Mouse (Mus musculus) CH12.LX (cell line): ENCODE data around the gene Gm20388. TPM values are rescaled to one million over a fixed set of nuclear protein-coding genes. Genes with fewer than 3 reads are reported as not detected.

Experiments
- DNase-seq: peaks from one replicate; pipeline ENCODE4 v3.0.0-alpha.2; 2013; ENCODE audit errors: extremely low read depth
- H3K27ac ChIP-seq: 2 replicates; pipeline ENCODE4 v1.5.1; 2012; ENCODE audit warnings: low read depth, mild to moderate bottlenecking, control low read depth, moderate library complexity; ENCODE audit not compliant: insufficient read depth
- H3K27me3 ChIP-seq: replicated peaks from 2 replicates; pipeline ENCODE3; 2012; ENCODE audit warnings: inconsistent platforms
- H3K36me3 ChIP-seq, 2 experiments: replicated peaks in 1 of 2; 2 replicates each; pipeline versions ENCODE3 to v1.6.1; 2012; ENCODE audit warnings: inconsistent platforms in 1 of 2, low read length in 1 of 2, mild to moderate bottlenecking in 1 of 2, mixed read lengths in 1 of 2, moderate library complexity in 1 of 2; ENCODE audit not compliant: control insufficient read depth in 1 of 2, insufficient read depth in 1 of 2
- H3K4me1 ChIP-seq, 2 experiments: 2 replicates each; pipeline ENCODE4 v1.6.1; 2012; ENCODE audit warnings: inconsistent platforms in 1 of 2, moderate library complexity in 1 of 2; ENCODE audit not compliant: insufficient read depth in 2 of 2, control insufficient read depth in 1 of 2
- H3K4me2 ChIP-seq: 2 replicates; pipeline ENCODE4 v1.6.1; 2012; ENCODE audit warnings: low read depth, mild to moderate bottlenecking, control low read depth; ENCODE audit not compliant: poor library complexity, insufficient read depth, severe bottlenecking
- H3K4me3 ChIP-seq, 3 experiments: fragments of 150-350 bp in 1 of 3; sonication (generic) in 1 of 3; replicated peaks in 1 of 3; 2 replicates each; pipeline versions ENCODE3 to v1.5.1; 2011 to 2012; ENCODE audit warnings: low read depth in 2 of 3, low read length in 2 of 3, mild to moderate bottlenecking in 2 of 3, moderate library complexity in 2 of 3, control low read depth in 1 of 3, improper control_type of control experiment in 1 of 3, inconsistent platforms in 1 of 3, mixed read lengths in 1 of 3; ENCODE audit not compliant: poor library complexity in 1 of 3
- H3K79me2 ChIP-seq: replicated peaks from 2 replicates; pipeline ENCODE4 v1.6.1; 2012; ENCODE audit warnings: mild to moderate bottlenecking, moderate library complexity; ENCODE audit not compliant: control insufficient read depth, poor library complexity, insufficient read depth, severe bottlenecking; ENCODE audit errors: extremely low read depth
- H3K9ac ChIP-seq: 2 replicates; pipeline ENCODE4 v1.6.1; 2012; ENCODE audit warnings: low read depth, mild to moderate bottlenecking, control low read depth, moderate library complexity; ENCODE audit not compliant: insufficient read depth
- H3K9me3 ChIP-seq: replicated peaks from 2 replicates; pipeline ENCODE3; 2012; ENCODE audit warnings: low read length, inconsistent platforms, mixed read lengths
- BHLHE40 ChIP-seq: IDR thresholded peaks from 2 replicates; pipeline ENCODE4 v1.6.1; 2011; ENCODE audit warnings: mild to moderate bottlenecking, low read depth, low read length, improper control_type of control experiment
- CHD1 ChIP-seq: IDR thresholded peaks from 2 replicates; pipeline ENCODE4 v1.6.1; 2012; ENCODE audit warnings: low read depth, low read length, improper control_type of control experiment, inconsistent platforms
- CTCF ChIP-seq, 2 experiments: IDR thresholded peaks in 1 of 2; conservative IDR thresholded peaks in 1 of 2; 2 replicates each; pipeline ENCODE4 v1.5.1; 2011 to 2012; ENCODE audit warnings: low read depth in 2 of 2, low read length in 2 of 2, improper control_type of control experiment in 1 of 2, inconsistent platforms in 1 of 2, mild to moderate bottlenecking in 1 of 2, moderate library complexity in 1 of 2
- ELF1 ChIP-seq: IDR thresholded peaks from 2 replicates; pipeline ENCODE4 v1.6.1; 2014; ENCODE audit warnings: low read depth, mild to moderate bottlenecking, inconsistent platforms, low read length, improper control_type of control experiment
- EP300 ChIP-seq: IDR thresholded peaks from 2 replicates; pipeline ENCODE4 v1.6.1; 2011; ENCODE audit warnings: low read length, improper control_type of control experiment
- ETS1 ChIP-seq: conservative IDR thresholded peaks from 2 replicates; pipeline ENCODE4 v1.6.1; 2012; ENCODE audit warnings: low read depth, mild to moderate bottlenecking, inconsistent platforms, low read length, improper control_type of control experiment, moderate library complexity
- GABPA ChIP-seq: IDR thresholded peaks from 2 replicates; pipeline ENCODE4 v1.6.1; 2012; ENCODE audit warnings: low read depth, low read length, improper control_type of control experiment, inconsistent platforms; ENCODE audit not compliant: insufficient replicate concordance
- JUN ChIP-seq: IDR thresholded peaks from 2 replicates; pipeline ENCODE4 v1.6.1; 2011; ENCODE audit warnings: low read depth, mild to moderate bottlenecking, low read length, improper control_type of control experiment, moderate library complexity; ENCODE audit not compliant: insufficient read depth
- JUND ChIP-seq: conservative IDR thresholded peaks from 2 replicates; pipeline ENCODE4 v1.6.1; 2011; ENCODE audit warnings: low read depth, low read length, improper control_type of control experiment
- KAT2A ChIP-seq: IDR thresholded peaks from 2 replicates; pipeline ENCODE4 v1.6.1; 2012; ENCODE audit warnings: low read length, improper control_type of control experiment, inconsistent platforms; ENCODE audit not compliant: insufficient replicate concordance
- MAX ChIP-seq: IDR thresholded peaks from 2 replicates; pipeline ENCODE4 v1.6.1; 2011; ENCODE audit warnings: low read length, improper control_type of control experiment
- MEF2A ChIP-seq: IDR thresholded peaks from 2 replicates; pipeline ENCODE4 v1.6.1; 2014; ENCODE audit warnings: low read depth, mild to moderate bottlenecking, inconsistent platforms, low read length, improper control_type of control experiment, borderline replicate concordance
- NRF1 ChIP-seq: IDR thresholded peaks from 2 replicates; pipeline ENCODE4 v1.6.1; 2014; ENCODE audit warnings: low read depth, mild to moderate bottlenecking, inconsistent platforms, low read length, improper control_type of control experiment, moderate library complexity
- PAX5 ChIP-seq: IDR thresholded peaks from 2 replicates; pipeline ENCODE4 v1.6.1; 2012; ENCODE audit warnings: low read length, inconsistent platforms, mixed read lengths
- POLR2A ChIP-seq: IDR thresholded peaks from 2 replicates; pipeline ENCODE4 v1.6.1; 2011; ENCODE audit warnings: low read depth, mild to moderate bottlenecking, improper control_type of control experiment, low read length
- POLR2AphosphoS2 ChIP-seq: IDR thresholded peaks from 2 replicates; pipeline ENCODE4 v1.6.1; 2011; ENCODE audit warnings: low read depth, low read length, improper control_type of control experiment
- TBP ChIP-seq: conservative IDR thresholded peaks from 2 replicates; pipeline ENCODE4 v1.6.1; 2011; ENCODE audit warnings: low read depth, low read length, improper control_type of control experiment
- TCF12 ChIP-seq: IDR thresholded peaks from 2 replicates; pipeline ENCODE4 v1.6.1; 2014; ENCODE audit warnings: low read depth, mild to moderate bottlenecking, inconsistent platforms, low read length, improper control_type of control experiment
- USF1 ChIP-seq: IDR thresholded peaks from 2 replicates; pipeline ENCODE4 v1.6.1; 2014; ENCODE audit warnings: low read depth, mild to moderate bottlenecking, inconsistent platforms, low read length, improper control_type of control experiment
- USF2 ChIP-seq: conservative IDR thresholded peaks from 2 replicates; pipeline ENCODE4 v1.6.1; 2011; ENCODE audit warnings: low read depth, low read length, improper control_type of control experiment
- ZC3H11A ChIP-seq: IDR thresholded peaks from 2 replicates; pipeline ENCODE4 v1.6.1; 2012; ENCODE audit warnings: low read depth, mild to moderate bottlenecking, inconsistent platforms, low read length, improper control_type of control experiment
- ZNF384 ChIP-seq: IDR thresholded peaks from 2 replicates; pipeline ENCODE4 v1.6.1; 2012; ENCODE audit warnings: low read depth, low read length, improper control_type of control experiment, inconsistent platforms
- dilution Hi-C: fragments of 300-500 bp; cut with MboI; formaldehyde crosslinking; loops from 2 replicates; pipeline ENCODE4 v1.14.3; 2020; ENCODE audit warnings: low sequenced_read_pairs; ENCODE audit not compliant: extremely low pct_unique_long_range_greater_than_20kb, extremely low pct_ligation_motif_present
- in situ Hi-C: fragments of 300-500 bp; cut with MboI; formaldehyde crosslinking; loops from 3 replicates; pipeline ENCODE4 v1.14.3; 2019; ENCODE audit warnings: low sequenced_read_pairs, low pct_ligation_motif_present, low pct_unique_long_range_greater_than_20kb, mixed read lengths
- polyA plus RNA-seq: library from polyadenylated mRNA; unstranded; fragments of >175 nt; gene quantifications from 2 replicates; pipeline ENCODE4 v1.2.1, GENCODE M21; 2012; ENCODE audit warnings: low read depth; ENCODE audit not compliant: insufficient read length
- total RNA-seq, 2 experiments: library from RNA; depleted of rRNA; stranded (reverse); fragments of 300-350 nt in 1 of 2; fragments of >200 nt in 1 of 2; gene quantifications; 2 replicates each; pipeline ENCODE4 v1.2.3; 2012 to 2014

The Gm20388 gene
- total and polyA plus RNA-seq, 3 experiments, result 14.8 to 26.3 (median 22.2) TPM

DNA sequence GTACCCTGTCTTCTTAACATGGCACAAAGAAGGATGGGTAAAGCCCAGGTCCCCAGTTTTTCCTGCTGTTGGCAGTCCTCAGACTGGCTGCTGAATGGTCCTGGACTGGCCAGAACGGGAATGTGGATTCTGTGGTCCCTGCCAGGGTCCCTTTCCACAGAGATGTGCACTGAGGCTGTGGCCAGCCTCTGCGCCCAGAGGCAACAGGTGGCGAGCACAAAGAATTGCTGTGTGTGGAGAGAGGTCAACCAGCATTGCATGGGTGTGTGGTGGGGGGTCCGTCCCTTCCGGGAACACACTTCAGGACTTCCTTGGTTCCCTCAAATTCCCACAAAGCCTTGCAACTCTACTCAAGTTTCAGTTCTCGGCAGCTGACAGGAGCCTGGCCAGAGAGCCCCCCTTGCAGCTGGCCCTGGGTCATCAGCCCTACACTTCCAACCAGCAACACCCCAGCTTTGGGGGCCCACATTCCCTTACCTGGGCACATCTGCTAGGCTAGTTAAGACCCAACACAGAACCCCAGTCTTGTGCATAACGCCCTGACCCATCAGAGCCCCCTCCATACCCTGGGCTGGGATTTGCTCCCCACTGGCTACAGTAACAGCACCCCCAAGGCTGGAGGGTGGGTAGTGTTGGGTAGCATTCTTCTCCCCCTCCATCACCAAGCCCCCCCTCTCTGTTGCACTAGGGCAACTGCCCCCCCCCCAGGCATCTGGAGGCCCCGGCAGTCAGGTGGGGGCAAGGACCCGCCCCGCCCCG lies 2938.7 kb downstream of the Gm20388 start:
- H3K36me3 ChIP-seq, result no peaks in the 10 kb centered on the region
- peaks cover 3 to 5% of the 10 kb centered on the region in 2 experiments; a peak in 2 of 4 replicates for H3K4me1 ChIP-seq
- no peak overlapping the region for H3K4me2 ChIP-seq
- in situ Hi-C loops, result no loop called here
- no peak for DNase-seq
- H3K27me3 ChIP-seq, result peaks cover 95% of the 10 kb centered on the region
- H3K4me3 ChIP-seq, result no peak overlapping the region
- H3K27ac ChIP-seq, result no peak overlapping the region
- dilution Hi-C loops, result no loop called here
- TF ChIP-seq KAT2A (no peak), GABPA (no peak), POLR2AphosphoS2 (no peak), TBP (no peak), POLR2A (no peak), USF2 (no peak), MAX (no peak)
- H3K9ac ChIP-seq, result no peak overlapping the region
- no peaks in the 10 kb centered on the region for H3K9me3 ChIP-seq
- H3K79me2 ChIP-seq, result no peaks in the 10 kb centered on the region

DNA sequence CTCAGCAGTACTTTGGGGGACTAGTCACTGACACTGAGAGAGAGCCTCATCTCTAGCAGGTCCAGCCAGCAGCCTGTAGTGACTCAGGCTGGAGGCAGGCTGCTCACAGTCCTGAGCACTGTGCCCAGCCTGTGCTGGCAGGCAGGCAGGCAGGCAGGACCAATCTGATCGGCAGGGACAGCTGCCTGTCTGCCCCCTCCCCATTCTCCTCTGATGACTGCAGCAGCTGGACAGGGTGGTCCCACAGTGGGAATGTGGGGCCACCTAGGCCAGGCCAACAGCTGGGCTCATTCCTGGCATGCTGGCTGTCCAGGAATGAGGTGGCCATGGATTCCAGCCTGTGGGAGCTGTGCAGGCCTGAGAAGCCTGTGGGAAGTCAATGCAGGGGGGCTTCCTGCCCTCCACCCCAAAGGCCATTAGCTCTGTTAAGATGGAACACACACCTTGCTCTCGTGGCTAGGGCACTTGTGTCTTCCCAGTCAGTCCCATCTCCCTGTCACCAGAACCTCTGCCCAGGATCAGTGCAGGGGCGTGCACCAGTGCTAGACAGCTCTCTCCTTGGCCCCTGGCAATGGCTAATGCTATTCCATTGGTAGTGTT lies 2940.1 kb downstream of the Gm20388 start:
- Histone ChIP-seq H3K4me2 (no peak overlapping the region), H3K9me3 (no peaks in the 10 kb centered on the region)
- in situ Hi-C loops, result no loop called here

DNA sequence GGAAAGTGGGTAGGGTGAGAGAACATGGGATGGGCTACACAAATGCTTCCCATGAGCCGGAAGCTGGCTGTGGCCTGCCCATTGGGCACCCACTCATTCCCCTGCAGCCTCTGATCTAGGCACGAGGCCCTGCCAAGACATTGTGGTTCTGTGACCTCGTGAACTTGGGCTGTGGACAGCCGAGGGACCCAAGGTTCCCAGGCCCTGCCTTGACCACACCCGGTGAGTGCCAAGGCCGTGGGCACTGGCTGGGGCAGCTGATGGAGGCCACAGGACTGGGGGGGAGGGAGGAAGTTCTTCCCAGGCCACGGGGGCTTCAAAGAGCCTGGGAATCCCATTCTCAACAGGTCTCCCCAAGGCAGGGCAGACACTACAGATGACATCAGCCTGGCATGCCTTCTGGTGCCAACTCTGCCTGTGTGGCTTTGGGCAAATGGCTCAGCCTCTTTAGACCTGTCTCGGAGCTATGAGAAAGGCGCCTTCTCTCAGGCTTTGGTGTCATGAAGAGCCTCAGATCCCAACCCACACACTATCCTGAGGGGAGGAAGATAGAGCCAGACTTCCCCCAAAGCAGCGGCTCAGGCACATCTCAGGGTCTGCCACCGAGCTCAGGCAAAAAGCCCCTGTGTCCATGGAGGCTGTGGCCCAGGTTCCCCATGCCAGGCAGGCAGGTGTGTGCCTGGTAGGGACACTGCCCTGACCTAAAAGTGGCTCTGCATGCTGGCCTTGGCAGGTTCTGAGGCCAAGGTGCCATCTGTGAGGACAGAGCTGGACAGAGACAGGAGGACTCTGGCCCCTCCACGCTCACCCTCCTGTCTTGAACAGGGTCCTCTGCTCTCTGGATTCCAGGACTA lies 2941.3 kb downstream of the Gm20388 start:
- Histone ChIP-seq H3K27ac (no peak overlapping the region), H3K27me3 (peaks cover 95% of the 10 kb centered on the region), H3K79me2 (no peaks in the 10 kb centered on the region), H3K4me1 (peaks cover 3 to 5% of the 10 kb centered on the region in 2 experiments; a peak in 2 of 4 replicates), H3K36me3 (no peaks in the 10 kb centered on the region), H3K9me3 (no peaks in the 10 kb centered on the region), H3K4me3 (no peak overlapping the region), H3K4me2 (no peak overlapping the region), H3K9ac (no peak overlapping the region)
- dilution Hi-C loops (no loop called here), in situ Hi-C loops (no loop called here)
- DNase-seq, result no peak
- no peak for TF ChIP-seq EP300
- no peak for TF ChIP-seq KAT2A
- TF ChIP-seq PAX5, result no peak
- TF ChIP-seq JUND, result no peak
- TF ChIP-seq CHD1, result no peak
- TF ChIP-seq JUN, result no peak
- TF ChIP-seq MEF2A, result no peak
- no peak for TF ChIP-seq ELF1
- TF ChIP-seq CTCF (conservative IDR thresholded peaks at IDR 0.05 in 1 of 2, IDR thresholded peaks at IDR 0.05 in 1 of 2; ENCODE audit: low read depth in 2 of 2, low read length in 2 of 2), result no peak
- no peak for TF ChIP-seq BHLHE40
- no peak for TF ChIP-seq ETS1
- TF ChIP-seq ZC3H11A, result no peak
- TF ChIP-seq USF2, result no peak
- TF ChIP-seq ZNF384, result no peak
- TF ChIP-seq MAX, result no peak
- TF ChIP-seq NRF1, result no peak
- no peak for TF ChIP-seq TCF12

More for the DNA sequence above, 2940.1 kb downstream of the Gm20388 start:
- H3K27me3 ChIP-seq, result peaks cover 98% of the 10 kb centered on the region
- dilution Hi-C loops, result no loop called here
- TF ChIP-seq POLR2A, result no peak
- TF ChIP-seq POLR2AphosphoS2, result no peak
- no peak for TF ChIP-seq USF1
- no peak for DNase-seq
- H3K4me3 ChIP-seq, result no peak overlapping the region
- H3K4me1 ChIP-seq, result peaks cover 3 to 5% of the 10 kb centered on the region in 2 experiments; a peak in 2 of 4 replicates
- H3K79me2 ChIP-seq, result no peaks in the 10 kb centered on the region
- H3K27ac ChIP-seq, result no peak overlapping the region
- no peak overlapping the region for H3K9ac ChIP-seq
- no peaks in the 10 kb centered on the region for H3K36me3 ChIP-seq
